Mouse (Mus musculus) liver, adult 2 months (tissue): ENCODE results near the gene Ntn3.

ENCODE experiments used
- CTCF ChIP-seq: fragments of 200-500 bp; IDR thresholded peaks from 2 replicates; pipeline ENCODE4 v1.5.1; 2011; ENCODE audit warnings: low read depth, low read length, control low read depth
- POLR2A ChIP-seq: fragments of 200-500 bp; IDR thresholded peaks from 2 replicates; pipeline ENCODE4 v1.6.1; 2011; ENCODE audit warnings: low read length, control low read depth; ENCODE audit not compliant: insufficient read depth; ENCODE audit errors: extremely low read depth

GRCm38 (mm10) chr17:24211631-24212440, 2.5 kb upstream of the Ntn3 start:
- TF ChIP-seq CTCF (no peak), POLR2A (peak; percentile 49; the same call in 1 of the 2 replicates)
